Mouse (Mus musculus): ENCODE data around the gene Tacr3.

GRCm38 (mm10) chr3:134828492-134828874, 324 bp upstream of the Tacr3 start:
- TF ChIP-seq TAL1 (conservative IDR thresholded peaks at IDR 0.05; ENCODE audit: low read depth, low read length) (no peak), CTCF (IDR thresholded peaks at IDR 0.05; ENCODE audit: low read depth, low read length) (no peak), GATA1 (IDR thresholded peaks at IDR 0.05; ENCODE audit: borderline replicate concordance, low read length) (no peak)
